Mouse (Mus musculus): ENCODE data around the gene Slc38a5. TPM values are rescaled to one million over a fixed set of nuclear protein-coding genes. Genes with fewer than 3 reads are reported as not detected.
A peak's percentile ranks its signal among the peaks of the same experiment; 100 is the strongest.

Gene Slc38a5
- 34.6 and 43.0 TPM in 2 replicates for polyA plus RNA-seq (2015; fragmentation: Nextera tagmentation; extraction: Ambion mirVana)

GRCm38 (mm10) chrX:8271083-8271820, at the start of gene Slc38a5:
Gene Slc38a5, plus strand, starts transcription at chrX:8271133.
- Histone ChIP-seq H3K27ac (ENCODE audit: low read depth, low read length) (no peak within 1 kb of the TSS), H3K36me3 (ENCODE audit: control insufficient read depth, insufficient read depth, low read length) (no peaks in the 10 kb centered on the region), H3K9ac (ENCODE audit: low read depth, low read length) (no peak within 1 kb of the TSS), H3K4me1 (ENCODE audit: control insufficient read depth, insufficient read depth, low read depth, low read length) (no peaks in the 10 kb centered on the region), H3K4me3 (ENCODE audit: low read length) (no peak within 1 kb of the TSS), H3K9me3 (ENCODE audit: control insufficient read depth, low read length) (no peaks in the 10 kb centered on the region), H3K4me2 (ENCODE audit: low read length) (peak within 1 kb of the TSS; percentile 39), H3K27me3 (replicated peaks; ENCODE audit: control insufficient read depth, insufficient read depth, low read length) (0 out of 2 replicates have a peak, but pooled peaks cover 2% of the 10 kb centered on the region)
- 19% methylated on average over 10 of the region's 15 CpGs for WGBS
- ATAC-seq, result no peak

DNA sequence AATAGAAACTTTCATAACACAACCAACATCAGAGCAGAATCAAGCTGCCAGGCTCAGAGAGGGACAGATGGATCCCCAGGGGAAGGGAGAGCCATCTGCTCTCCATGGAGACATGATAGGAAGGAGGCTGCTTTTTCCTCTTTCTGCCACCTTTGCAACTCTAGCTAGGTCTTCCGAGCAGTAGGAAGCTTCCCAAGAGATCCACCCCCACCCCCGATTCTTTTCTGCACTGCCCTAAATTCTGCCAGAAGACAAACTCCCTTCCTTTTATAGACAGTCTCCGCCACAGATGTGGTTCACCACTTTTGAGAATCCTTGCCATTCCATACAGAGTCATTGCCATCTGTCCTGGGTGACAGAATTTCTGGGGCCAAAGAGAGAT, 48.6 kb upstream of the Slc38a5 start:
- WGBS, result 70% methylated on average over 3 of the region's 3 CpGs
- no peak overlapping the region for H3K4me3 ChIP-seq (ENCODE audit: low read length)
- no peak overlapping the region for H3K9ac ChIP-seq (ENCODE audit: low read depth, low read length)
- H3K27ac ChIP-seq (ENCODE audit: low read depth, low read length), result no peak overlapping the region
- H3K4me2 ChIP-seq (ENCODE audit: low read length), result no peak overlapping the region
- no peaks in the 10 kb centered on the region for H3K36me3 ChIP-seq (ENCODE audit: control insufficient read depth, insufficient read depth, low read length)
- no peak for ATAC-seq
- H3K9me3 ChIP-seq (ENCODE audit: control insufficient read depth, low read length), result no peaks in the 10 kb centered on the region
- H3K27me3 ChIP-seq (replicated peaks; ENCODE audit: control insufficient read depth, insufficient read depth, low read length), result no peaks in the 10 kb centered on the region
- no peaks in the 10 kb centered on the region for H3K4me1 ChIP-seq (ENCODE audit: control insufficient read depth, insufficient read depth, low read depth, low read length)

GRCm38 (mm10) chrX:8222678-8223421, 48.1 kb upstream of the Slc38a5 start:
- WGBS, result 56% methylated on average over 7 of the region's 7 CpGs
- Histone ChIP-seq H3K4me3 (ENCODE audit: low read length) (no peak overlapping the region), H3K9me3 (ENCODE audit: control insufficient read depth, low read length) (no peaks in the 10 kb centered on the region), H3K27ac (ENCODE audit: low read depth, low read length) (no peak overlapping the region), H3K27me3 (replicated peaks; ENCODE audit: control insufficient read depth, insufficient read depth, low read length) (no peaks in the 10 kb centered on the region), H3K4me2 (ENCODE audit: low read length) (no peak overlapping the region), H3K9ac (ENCODE audit: low read depth, low read length) (no peak overlapping the region), H3K4me1 (ENCODE audit: control insufficient read depth, insufficient read depth, low read depth, low read length) (no peaks in the 10 kb centered on the region), H3K36me3 (ENCODE audit: control insufficient read depth, insufficient read depth, low read length) (no peaks in the 10 kb centered on the region)
- no peak for ATAC-seq

GRCm38 (mm10) chrX:8223473-8223872, 47.5 kb upstream of the Slc38a5 start:
- no peaks in the 10 kb centered on the region for H3K36me3 ChIP-seq (ENCODE audit: control insufficient read depth, insufficient read depth, low read length)
- H3K4me1 ChIP-seq (ENCODE audit: control insufficient read depth, insufficient read depth, low read depth, low read length), result no peaks in the 10 kb centered on the region
- no peak overlapping the region for H3K27ac ChIP-seq (ENCODE audit: low read depth, low read length)
- H3K4me2 ChIP-seq (ENCODE audit: low read length), result no peak overlapping the region
- no peak for ATAC-seq
- no peaks in the 10 kb centered on the region for H3K27me3 ChIP-seq (replicated peaks; ENCODE audit: control insufficient read depth, insufficient read depth, low read length)
- 94% methylated on average over 7 of the region's 7 CpGs for WGBS
- H3K9me3 ChIP-seq (ENCODE audit: control insufficient read depth, low read length), result no peaks in the 10 kb centered on the region
- no peak overlapping the region for H3K4me3 ChIP-seq (ENCODE audit: low read length)
- no peak overlapping the region for H3K9ac ChIP-seq (ENCODE audit: low read depth, low read length)

GRCm38 (mm10) chrX:8230272-8230671, 40.7 kb upstream of the Slc38a5 start:
- Histone ChIP-seq H3K4me1 (ENCODE audit: control insufficient read depth, insufficient read depth, low read depth, low read length) (no peaks in the 10 kb centered on the region), H3K9ac (ENCODE audit: low read depth, low read length) (no peak overlapping the region), H3K36me3 (ENCODE audit: control insufficient read depth, insufficient read depth, low read length) (no peaks in the 10 kb centered on the region), H3K27me3 (replicated peaks; ENCODE audit: control insufficient read depth, insufficient read depth, low read length) (no peaks in the 10 kb centered on the region), H3K4me2 (ENCODE audit: low read length) (no peak overlapping the region), H3K27ac (ENCODE audit: low read depth, low read length) (no peak overlapping the region), H3K9me3 (ENCODE audit: control insufficient read depth, low read length) (no peaks in the 10 kb centered on the region), H3K4me3 (ENCODE audit: low read length) (no peak overlapping the region)
- 72% methylated on average over 4 of the region's 4 CpGs for WGBS
- no peak for ATAC-seq

DNA sequence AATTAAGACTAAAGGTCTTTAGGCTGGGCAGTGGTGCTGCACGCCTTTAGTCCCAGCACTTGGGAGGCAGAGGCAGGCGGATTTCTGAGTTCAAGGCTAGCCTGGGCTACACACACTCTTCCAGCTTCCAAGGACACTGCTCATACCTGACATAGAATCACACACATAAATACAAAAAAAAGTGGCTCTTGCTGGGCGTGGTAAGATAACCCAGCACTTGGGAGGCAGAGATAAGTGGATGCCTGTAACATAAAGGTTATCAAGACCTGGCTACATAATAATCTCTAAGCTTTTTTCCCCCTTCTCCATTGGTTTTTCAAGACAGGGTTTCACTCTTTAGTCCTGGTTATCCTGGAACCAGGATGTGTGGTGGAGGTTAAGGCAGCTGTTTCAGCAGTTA, 37.3 kb upstream of the Slc38a5 start:
- H3K9me3 ChIP-seq (ENCODE audit: control insufficient read depth, low read length), result no peaks in the 10 kb centered on the region
- 88% methylated on average over 3 of the region's 3 CpGs for WGBS

DNA sequence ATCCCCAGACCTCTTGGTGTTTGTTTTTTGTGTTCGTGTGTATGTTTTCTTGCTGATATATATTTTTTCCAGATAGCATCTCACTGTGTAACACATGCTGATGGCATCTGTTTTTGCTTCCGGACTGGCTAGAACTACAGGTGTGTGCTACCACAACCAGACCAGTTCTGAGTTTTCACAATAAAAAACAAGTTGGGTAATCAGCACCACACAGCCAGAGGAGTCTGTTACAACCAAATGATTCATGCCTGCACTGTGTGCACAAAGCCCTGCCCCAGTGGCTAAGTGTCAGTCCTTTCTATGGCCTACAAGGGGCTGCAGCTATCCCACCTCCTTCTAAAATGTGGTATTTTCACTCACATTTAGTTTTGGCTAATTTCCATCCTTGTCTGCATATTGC, 34.2 kb upstream of the Slc38a5 start:
- no peaks in the 10 kb centered on the region for H3K4me1 ChIP-seq (ENCODE audit: control insufficient read depth, insufficient read depth, low read depth, low read length)
- 86% methylated on average over 2 of the region's 2 CpGs for WGBS
- no peak for ATAC-seq
- peaks cover 3% of the 10 kb centered on the region; the same call in 1 of the 2 replicates for H3K36me3 ChIP-seq (ENCODE audit: control insufficient read depth, insufficient read depth, low read length)
- no peak overlapping the region for H3K4me2 ChIP-seq (ENCODE audit: low read length)
- no peak overlapping the region for H3K4me3 ChIP-seq (ENCODE audit: low read length)
- H3K27me3 ChIP-seq (replicated peaks; ENCODE audit: control insufficient read depth, insufficient read depth, low read length), result no peaks in the 10 kb centered on the region
- H3K27ac ChIP-seq (ENCODE audit: low read depth, low read length), result no peak overlapping the region
- H3K9ac ChIP-seq (ENCODE audit: low read depth, low read length), result no peak overlapping the region
- H3K9me3 ChIP-seq (ENCODE audit: control insufficient read depth, low read length), result no peaks in the 10 kb centered on the region

More for the DNA sequence above, 37.3 kb upstream of the Slc38a5 start:
- Histone ChIP-seq H3K9ac (ENCODE audit: low read depth, low read length) (no peak overlapping the region), H3K27ac (ENCODE audit: low read depth, low read length) (no peak overlapping the region), H3K4me1 (ENCODE audit: control insufficient read depth, insufficient read depth, low read depth, low read length) (no peaks in the 10 kb centered on the region), H3K27me3 (replicated peaks; ENCODE audit: control insufficient read depth, insufficient read depth, low read length) (no peaks in the 10 kb centered on the region), H3K36me3 (ENCODE audit: control insufficient read depth, insufficient read depth, low read length) (no peaks in the 10 kb centered on the region), H3K4me3 (ENCODE audit: low read length) (no peak overlapping the region), H3K4me2 (ENCODE audit: low read length) (no peak overlapping the region)
- no peak for ATAC-seq

DNA sequence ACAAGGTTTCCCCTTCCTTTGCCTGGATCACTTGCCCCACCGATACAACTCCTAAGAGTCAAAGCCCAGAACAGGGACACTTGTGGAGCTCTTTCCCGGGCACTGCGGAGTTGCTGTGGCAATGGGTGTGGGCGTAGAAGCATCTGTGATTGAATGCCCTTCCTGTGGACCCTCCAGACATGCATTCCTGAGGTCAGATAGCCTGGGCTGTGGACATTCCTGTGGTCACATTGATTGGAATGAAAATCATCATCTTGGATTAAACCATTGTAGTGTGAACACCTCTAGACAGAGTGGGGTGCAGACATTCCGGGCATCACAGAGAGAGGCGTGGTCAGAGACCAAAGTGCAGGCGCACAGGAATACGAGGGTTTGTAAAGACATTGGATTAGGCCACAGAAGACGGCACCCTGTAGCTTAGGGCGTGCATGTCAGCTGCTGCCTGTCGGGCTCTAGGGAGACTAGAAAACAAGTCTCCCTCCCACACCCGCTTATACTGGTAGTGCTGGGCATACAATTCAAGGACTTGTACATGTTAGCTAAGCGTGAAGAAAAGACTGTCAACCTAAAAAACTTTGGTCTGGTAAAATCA, 32.0 kb upstream of the Slc38a5 start:
- no peak overlapping the region for H3K27ac ChIP-seq (ENCODE audit: low read depth, low read length)
- 80% methylated on average over 13 of the region's 13 CpGs for WGBS
- no peak for ATAC-seq

GRCm38 (mm10) chrX:8247680-8248079, 23.3 kb upstream of the Slc38a5 start:
- WGBS, result 84% methylated on average over 2 of the region's 2 CpGs
- Histone ChIP-seq H3K4me1 (ENCODE audit: control insufficient read depth, insufficient read depth, low read depth, low read length) (peaks cover 4% of the 10 kb centered on the region), H3K36me3 (ENCODE audit: control insufficient read depth, insufficient read depth, low read length) (no peaks in the 10 kb centered on the region), H3K27ac (ENCODE audit: low read depth, low read length) (no peak overlapping the region), H3K27me3 (replicated peaks; ENCODE audit: control insufficient read depth, insufficient read depth, low read length) (no peaks in the 10 kb centered on the region), H3K4me2 (ENCODE audit: low read length) (no peak overlapping the region), H3K9me3 (ENCODE audit: control insufficient read depth, low read length) (no peaks in the 10 kb centered on the region; the same call in 1 of the 2 replicates), H3K9ac (ENCODE audit: low read depth, low read length) (no peak overlapping the region), H3K4me3 (ENCODE audit: low read length) (no peak overlapping the region)
- no peak for ATAC-seq

More for the DNA sequence above, 32.0 kb upstream of the Slc38a5 start:
- Histone ChIP-seq H3K4me1 (ENCODE audit: control insufficient read depth, insufficient read depth, low read depth, low read length) (no peaks in the 10 kb centered on the region), H3K9me3 (ENCODE audit: control insufficient read depth, low read length) (no peaks in the 10 kb centered on the region), H3K4me2 (ENCODE audit: low read length) (no peak overlapping the region), H3K36me3 (ENCODE audit: control insufficient read depth, insufficient read depth, low read length) (peaks cover 3% of the 10 kb centered on the region; the same call in 1 of the 2 replicates), H3K4me3 (ENCODE audit: low read length) (no peak overlapping the region), H3K27me3 (replicated peaks; ENCODE audit: control insufficient read depth, insufficient read depth, low read length) (no peaks in the 10 kb centered on the region), H3K9ac (ENCODE audit: low read depth, low read length) (no peak overlapping the region)
